Mouse (Mus musculus) small intestine, adult 2 months (tissue): ENCODE results near the gene Bdh1. TPM values are rescaled to one million over a fixed set of nuclear protein-coding genes. Genes with fewer than 3 reads are reported as not detected.
A peak's percentile ranks its signal among the peaks of the same experiment; 100 is the strongest.
"Not testable (repeated sequence)": the region's sequence is repeated elsewhere in the genome, so short reads cannot be mapped to it uniquely, and the experiment has no call there.

ENCODE experiments used
- H3K27ac ChIP-seq: fragments of 200-500 bp; 2 replicates; pipeline ENCODE4 v1.5.1; 2012; ENCODE audit warnings: low read depth, low read length, control low read depth, inconsistent platforms; ENCODE audit not compliant: insufficient read depth
- H3K27me3 ChIP-seq: fragments of 200-500 bp; 2 replicates; pipeline ENCODE4 v1.6.1; 2012; ENCODE audit warnings: mild to moderate bottlenecking, moderate library complexity, low read length, inconsistent platforms; ENCODE audit not compliant: control insufficient read depth, insufficient read depth
- H3K36me3 ChIP-seq: fragments of 200-500 bp; 2 replicates; pipeline ENCODE4 v1.6.1; 2012; ENCODE audit warnings: mild to moderate bottlenecking, low read length, control low read depth, inconsistent platforms; ENCODE audit not compliant: control insufficient read depth, insufficient read depth
- H3K4me1 ChIP-seq: fragments of 200-500 bp; 2 replicates; pipeline ENCODE4 v1.6.1; 2012; ENCODE audit warnings: low read length, inconsistent platforms, mixed read lengths; ENCODE audit not compliant: control insufficient read depth, insufficient read depth, insufficient read length
- H3K4me3 ChIP-seq: fragments of 200-500 bp; 2 replicates; pipeline ENCODE4 v1.5.1; 2012; ENCODE audit warnings: low read depth, mild to moderate bottlenecking, control low read depth, inconsistent platforms, low read length, moderate library complexity
- CTCF ChIP-seq: fragments of 200-500 bp; IDR thresholded peaks from 2 replicates; pipeline ENCODE4 v1.5.1; 2012; ENCODE audit warnings: low read depth, mild to moderate bottlenecking, control low read depth, inconsistent platforms, low read length, moderate library complexity, mixed read lengths; ENCODE audit not compliant: insufficient replicate concordance, insufficient read length; ENCODE audit errors: extremely low read depth
- POLR2A ChIP-seq: fragments of 200-500 bp; IDR thresholded peaks from 2 replicates; pipeline ENCODE4 v1.6.1; 2012; ENCODE audit warnings: low read depth, mild to moderate bottlenecking, control low read depth, inconsistent platforms, low read length, moderate library complexity
- WGBS: fragments of 180-500 bp; shearing (Covaris S2); methylation state at CpG from one replicate; pipeline ENCODE4 v1.1.7; 2018; 5-methylcytosine and 5-hydroxymethylcytosine counted together
- polyA plus RNA-seq: library from polyadenylated mRNA; depleted of rRNA; stranded (reverse); fragments of >200 nt; gene quantifications from 2 replicates; pipeline ENCODE4 v1.2.3, GENCODE M21; 2012; rRNA removed

Bdh1 gene
- 51.0 and 83.3 TPM in 2 replicates for polyA plus RNA-seq

DNA sequence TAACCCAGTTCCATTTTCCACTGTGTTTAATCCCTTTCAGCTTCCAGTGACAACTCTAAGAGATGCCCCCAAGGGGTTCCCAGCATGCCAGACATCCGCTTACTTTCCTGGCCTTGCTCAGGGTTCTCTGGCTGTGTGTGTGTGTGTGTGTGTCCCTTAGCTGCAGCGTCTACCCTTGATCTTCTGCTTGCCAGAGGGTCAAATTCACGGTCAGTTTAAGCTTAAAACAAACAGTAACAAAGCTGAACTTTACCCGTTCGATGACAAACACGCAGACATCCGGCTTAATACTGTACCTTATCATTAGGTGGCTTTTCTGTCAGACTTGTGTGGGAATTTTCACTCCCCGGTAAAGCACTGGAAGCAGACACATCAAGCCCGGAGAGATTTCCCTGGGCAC, at the start of gene Bdh1:
Bdh1 (plus strand) TSS at position 281 of the 400 bp plus-strand sequence.
- TF ChIP-seq CTCF: no peak
- no peak for TF ChIP-seq POLR2A
- H3K27ac ChIP-seq: no peak within 1 kb of the TSS
- H3K4me1 ChIP-seq: peaks cover 2% of the 10 kb centered on the region; the same call in 1 of the 2 replicates
- WGBS: 25% methylated on average over 9 of the region's 9 CpGs
- H3K27me3 ChIP-seq: no peaks in the 10 kb centered on the region
- H3K36me3 ChIP-seq: no peaks in the 10 kb centered on the region
- no peak within 1 kb of the TSS for H3K4me3 ChIP-seq

DNA sequence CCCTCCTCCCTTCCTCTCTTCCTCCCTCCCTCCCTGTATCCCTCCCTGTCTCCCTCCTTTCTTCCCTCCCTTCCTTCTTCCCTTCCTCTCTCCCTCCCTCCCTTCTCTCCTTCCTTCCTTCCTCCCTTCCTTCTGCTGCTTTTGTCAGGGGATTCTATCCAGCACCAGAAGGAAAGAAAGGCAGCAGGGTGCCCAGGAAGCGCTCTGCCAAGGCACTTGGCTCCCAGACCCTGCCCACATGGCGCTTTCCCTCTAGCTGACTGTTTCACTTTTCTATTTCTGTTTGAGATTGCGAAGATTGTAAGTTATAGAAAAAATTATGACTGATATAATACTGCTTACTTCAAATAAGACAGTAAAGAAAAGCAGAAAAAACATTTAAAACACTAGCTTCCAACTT, 49.8 kb upstream of the Bdh1 start:
- H3K4me3 ChIP-seq, H3K27me3 ChIP-seq, H3K4me1 ChIP-seq, H3K36me3 ChIP-seq, H3K27ac ChIP-seq: not testable (repeated sequence)
- 96% methylated on average over 3 of the region's 3 CpGs for WGBS

DNA sequence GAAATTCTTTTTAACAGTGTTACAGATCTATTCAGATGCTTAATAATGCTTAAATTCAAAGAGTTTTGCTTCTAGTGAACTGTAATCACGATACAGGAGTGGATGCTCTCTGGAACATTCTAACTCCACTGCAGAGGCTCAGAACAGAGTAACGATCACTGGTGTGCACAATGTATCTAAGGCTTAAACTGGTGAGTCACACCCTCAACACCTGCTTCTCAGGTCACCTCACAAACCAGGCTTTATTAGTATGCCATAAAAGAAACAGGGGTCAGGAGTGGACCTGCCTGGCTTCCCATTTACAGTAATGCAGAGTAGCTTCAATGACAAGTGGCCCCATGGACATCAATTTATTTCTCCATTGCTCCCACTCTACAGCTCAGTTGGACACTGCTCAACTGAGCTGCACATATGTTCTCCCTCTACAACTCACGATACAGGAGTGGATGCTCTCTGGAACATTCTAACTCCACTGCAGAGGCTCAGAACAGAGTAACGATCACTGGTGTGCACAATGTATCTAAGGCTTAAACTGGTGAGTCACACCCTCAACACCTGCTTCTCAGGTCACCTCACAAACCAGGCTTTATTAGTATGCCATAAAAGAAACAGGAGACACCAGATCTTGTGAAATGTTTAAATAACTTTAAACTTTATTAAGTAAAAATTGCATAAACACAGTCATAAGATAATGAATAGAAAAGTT, 46.0 kb upstream of the Bdh1 start:
- not testable (repeated sequence) for H3K4me1 ChIP-seq, H3K27me3 ChIP-seq, H3K4me3 ChIP-seq, H3K36me3 ChIP-seq
- peak overlapping the region; percentile 65; the same call in 1 of the 2 replicates for H3K27ac ChIP-seq
- WGBS: 23% methylated on average over 4 of the region's 4 CpGs

DNA sequence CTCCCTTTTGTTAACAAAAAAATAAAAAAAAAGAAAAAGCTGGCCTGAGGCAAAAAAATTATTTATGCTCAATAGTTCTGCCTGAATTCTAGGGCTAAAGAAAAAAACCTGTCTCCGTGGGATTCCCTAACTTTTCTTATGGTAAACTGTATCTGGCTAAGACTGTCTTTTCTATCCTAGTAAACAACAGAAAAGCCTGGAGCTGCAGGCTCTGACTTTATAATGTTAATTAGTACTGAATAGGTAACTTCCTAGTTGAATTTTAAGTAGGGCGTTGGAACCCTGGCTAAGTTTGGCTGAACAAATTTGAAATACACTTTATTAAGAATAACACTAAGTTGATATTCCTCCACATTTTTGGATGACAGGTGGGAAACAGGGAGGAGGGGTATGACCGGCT, 33.8 kb upstream of the Bdh1 start:
- H3K4me3 ChIP-seq, H3K4me1 ChIP-seq, H3K36me3 ChIP-seq, H3K27ac ChIP-seq, H3K27me3 ChIP-seq: not testable (repeated sequence)
- 92% methylated on average over 3 of the region's 3 CpGs for WGBS

DNA sequence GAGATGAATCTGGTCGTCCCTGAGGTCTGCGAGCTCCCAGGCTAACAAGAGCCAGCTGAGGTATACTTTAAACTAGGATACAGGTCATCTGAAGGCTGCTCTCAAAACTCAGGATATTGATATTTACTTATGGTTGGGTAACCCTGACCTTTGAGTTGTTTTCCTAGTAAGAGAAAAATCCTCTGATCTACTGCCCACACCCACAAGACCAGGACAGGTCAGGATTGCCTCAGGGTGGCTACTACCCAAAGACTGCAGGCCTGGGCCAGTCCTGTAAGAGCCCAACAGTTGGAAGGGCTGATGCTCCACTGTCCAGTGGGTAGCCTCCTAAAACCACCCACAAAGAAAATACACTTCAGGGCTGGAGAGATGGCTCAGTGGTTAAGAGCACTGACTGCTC, 22.8 kb upstream of the Bdh1 start:
- no peak for TF ChIP-seq POLR2A
- no peak for TF ChIP-seq CTCF
- Histone ChIP-seq H3K36me3 (no peaks in the 10 kb centered on the region), H3K27ac (no peak overlapping the region), H3K27me3 (no peaks in the 10 kb centered on the region), H3K4me3 (no peak overlapping the region), H3K4me1 (no peaks in the 10 kb centered on the region; the same call in 1 of the 2 replicates)
- 40% methylated on average over 2 of the region's 2 CpGs for whole genome bisulfite sequencing

DNA sequence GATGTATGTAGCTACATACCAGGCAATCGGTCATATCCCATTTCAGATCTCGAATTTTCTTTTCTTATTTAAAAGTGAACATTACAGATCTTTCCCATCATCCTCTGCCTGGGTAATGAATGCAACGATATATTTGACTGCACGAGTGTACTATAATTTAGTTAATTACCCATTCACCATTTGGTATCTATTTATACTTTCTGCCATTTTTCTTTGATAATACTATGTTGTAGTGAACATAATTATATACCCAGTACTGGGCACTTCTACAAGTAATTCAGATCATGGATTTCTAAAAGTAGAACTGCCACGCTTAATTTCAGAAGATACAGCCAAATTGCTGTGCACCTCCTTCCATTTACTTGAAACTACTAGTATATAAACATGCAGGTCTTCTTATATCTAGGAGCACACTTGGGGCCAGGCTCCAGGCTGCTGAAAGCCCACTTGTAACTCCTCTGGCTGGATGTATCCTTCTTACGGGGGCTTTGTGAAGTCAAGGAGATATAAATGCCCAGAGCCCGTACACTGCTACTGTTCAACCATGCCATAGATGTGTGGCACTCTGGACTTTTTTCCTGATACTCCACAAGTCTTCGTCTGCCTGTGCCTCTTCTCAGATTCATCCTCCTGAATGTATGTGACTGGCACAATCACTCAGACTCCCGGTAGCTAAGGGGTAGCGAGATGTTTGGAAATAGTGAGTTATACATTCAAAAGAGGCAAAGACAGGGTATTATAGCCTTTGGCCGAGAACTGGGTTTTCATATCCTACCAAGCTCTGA, 21.0 kb upstream of the Bdh1 start:
- 91% methylated on average over 11 of the region's 11 CpGs for WGBS
- TF ChIP-seq POLR2A: no peak

DNA sequence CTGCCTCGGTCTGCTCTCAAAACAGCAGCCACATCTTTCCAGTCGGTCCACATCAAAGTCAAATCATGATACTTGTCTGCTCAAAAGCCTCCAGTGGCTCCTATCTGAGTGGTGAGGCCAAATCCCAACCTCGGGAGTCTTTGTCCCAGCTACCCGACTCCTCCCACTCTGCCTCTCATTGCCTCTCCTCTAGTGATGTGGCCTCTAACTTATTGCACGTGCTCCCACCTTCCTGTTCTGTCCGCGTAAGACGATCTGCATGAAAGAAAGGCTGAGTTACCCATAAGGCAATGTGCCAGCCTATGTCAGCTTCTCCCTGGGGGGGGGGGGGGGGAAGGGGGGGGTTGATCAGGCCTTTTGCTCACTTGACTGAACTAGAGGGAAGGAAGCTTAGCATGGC, 20.0 kb upstream of the Bdh1 start:
- WGBS: 15% methylated on average over 8 of the region's 8 CpGs
- H3K27ac ChIP-seq: no peak overlapping the region; the same call in 1 of the 2 replicates
- H3K36me3 ChIP-seq: no peaks in the 10 kb centered on the region
- TF ChIP-seq POLR2A: no peak
- TF ChIP-seq CTCF: no peak
- H3K4me1 ChIP-seq: no peaks in the 10 kb centered on the region; the same call in 1 of the 2 replicates
- H3K27me3 ChIP-seq: no peaks in the 10 kb centered on the region
- H3K4me3 ChIP-seq: no peak overlapping the region

More for the DNA sequence above, 21.0 kb upstream of the Bdh1 start:
- H3K27ac ChIP-seq: no peak overlapping the region
- H3K27me3 ChIP-seq: no peaks in the 10 kb centered on the region
- no peaks in the 10 kb centered on the region for H3K36me3 ChIP-seq
- no peak overlapping the region for H3K4me3 ChIP-seq
- H3K4me1 ChIP-seq: no peaks in the 10 kb centered on the region; the same call in 1 of the 2 replicates

DNA sequence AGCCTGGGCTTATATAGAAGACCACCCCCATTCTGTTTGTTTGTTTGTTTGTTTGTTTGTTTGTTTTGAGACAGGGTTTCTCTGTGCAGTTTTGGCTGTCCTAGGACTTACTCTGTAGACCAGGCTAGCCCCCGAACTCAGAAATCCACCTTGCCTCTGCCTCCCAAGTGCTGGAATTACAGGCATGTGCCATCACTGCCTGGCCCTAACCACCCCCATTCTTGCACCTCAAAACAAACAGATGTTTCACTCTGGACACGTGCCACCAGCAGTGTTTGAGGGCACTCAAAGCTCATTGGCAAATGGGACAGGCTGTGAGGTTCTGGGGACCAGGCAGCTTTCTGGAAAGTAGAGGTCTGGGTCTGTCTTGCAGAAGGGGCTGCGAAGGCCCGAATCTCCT, 18.1 kb upstream of the Bdh1 start:
- Histone ChIP-seq H3K4me3 (no peak overlapping the region), H3K27me3 (no peaks in the 10 kb centered on the region), H3K27ac (no peak overlapping the region), H3K4me1 (no peaks in the 10 kb centered on the region; the same call in 1 of the 2 replicates), H3K36me3 (no peaks in the 10 kb centered on the region)
- TF ChIP-seq CTCF (no peak), POLR2A (no peak)
- WGBS: 81% methylated on average over 4 of the region's 4 CpGs
